Mouse (Mus musculus) liver, embryonic 12.5 days (tissue): ENCODE measurements around the gene Vdac1. TPM values are rescaled to one million over a fixed set of nuclear protein-coding genes. Genes with fewer than 3 reads are reported as not detected.

ENCODE experiments used
- ATAC-seq: fragments of 200-750 bp; cut with Nextera tagmentation; 2 replicates; pipeline ENCODE4 v1.8.0; 2017; ENCODE audit warnings: moderate number of reproducible peaks, mild to moderate bottlenecking, moderate library complexity
- H3K27ac ChIP-seq: fragments of 300-500 bp; sonication (generic); 2 replicates; pipeline ENCODE4 v1.5.1; 2016; ENCODE audit warnings: mild to moderate bottlenecking
- H3K27me3 ChIP-seq: fragments of 300-500 bp; sonication (generic); replicated peaks from 2 replicates; pipeline ENCODE4 v1.6.1; 2016; ENCODE audit warnings: mild to moderate bottlenecking, moderate library complexity
- H3K36me3 ChIP-seq: fragments of 300-500 bp; sonication (generic); 2 replicates; pipeline ENCODE4 v1.6.1; 2016; ENCODE audit warnings: mild to moderate bottlenecking, moderate library complexity
- H3K4me1 ChIP-seq: fragments of 300-500 bp; sonication (generic); 2 replicates; pipeline ENCODE4 v1.6.1; 2016
- H3K4me2 ChIP-seq: fragments of 300-500 bp; sonication (generic); 2 replicates; pipeline ENCODE4 v1.6.1; 2016; ENCODE audit warnings: mild to moderate bottlenecking, moderate library complexity
- H3K4me3 ChIP-seq: fragments of 300-500 bp; sonication (generic); 2 replicates; pipeline ENCODE4 v1.5.1; 2016; ENCODE audit warnings: mild to moderate bottlenecking, moderate library complexity
- H3K9ac ChIP-seq: fragments of 300-500 bp; sonication (generic); 2 replicates; pipeline ENCODE4 v1.6.1; 2016; ENCODE audit warnings: mild to moderate bottlenecking, moderate library complexity
- H3K9me3 ChIP-seq: fragments of 300-500 bp; sonication (generic); replicated peaks from 2 replicates; pipeline ENCODE4 v1.6.1; 2016; ENCODE audit warnings: mild to moderate bottlenecking, moderate library complexity
- WGBS: fragments of 180-500 bp; shearing (Covaris S2); methylation state at CpG from one replicate; pipeline ENCODE4 v1.1.7; 2016; ENCODE audit not compliant: insufficient replicate concordance; 5-methylcytosine and 5-hydroxymethylcytosine counted together
- polyA plus RNA-seq: library from polyadenylated mRNA; unstranded; fragments of >200 nt; fragmentation: Nextera tagmentation; extraction: Ambion mirVana; gene quantifications from 2 replicates; pipeline ENCODE4 v1.2.1, GENCODE M21; 2016

Gene Vdac1
- polyA plus RNA-seq, 1 experiment from 2014 or later = 159 TPM

- Histone ChIP-seq H3K9me3 (no peaks in the 10 kb centered on the region), H3K9ac (no peak overlapping the region), H3K4me1 (peaks cover 43% of the 10 kb centered on the region), H3K36me3 (peaks cover 45% of the 10 kb centered on the region), H3K4me2 (no peak overlapping the region), H3K27ac (no peak overlapping the region), H3K27me3 (no peaks in the 10 kb centered on the region), H3K4me3 (no peak overlapping the region)
- no peak for ATAC-seq
- WGBS = 59% methylated on average over 2 of the region's 2 CpGs
Measured at GRCm38 (mm10) chr11:52401476-52401875, 40.8 kb downstream of the Vdac1 start.

- Histone ChIP-seq H3K27me3 (no peaks in the 10 kb centered on the region), H3K9me3 (no peaks in the 10 kb centered on the region), H3K4me1 (peaks cover 35% of the 10 kb centered on the region), H3K4me2 (no peak overlapping the region), H3K36me3 (peaks cover 54% of the 10 kb centered on the region), H3K4me3 (no peak overlapping the region), H3K9ac (no peak overlapping the region), H3K27ac (no peak overlapping the region; the same call in 1 of the 2 replicates)
- no peak for ATAC-seq
- WGBS = 80% methylated on average over 1 of the region's 1 CpGs
Measured at GRCm38 (mm10) chr11:52402566-52402965, 41.9 kb downstream of the Vdac1 start.

GRCm38 (mm10) chr11:52404209-52404608, 43.5 kb downstream of the Vdac1 start:
- H3K4me3 ChIP-seq = no peak overlapping the region
- H3K4me2 ChIP-seq = no peak overlapping the region
- no peaks in the 10 kb centered on the region for H3K9me3 ChIP-seq
- no peaks in the 10 kb centered on the region for H3K27me3 ChIP-seq
- no peak for ATAC-seq
- peaks cover 63% of the 10 kb centered on the region for H3K36me3 ChIP-seq
- WGBS = 86% methylated on average over 5 of the region's 5 CpGs
- H3K4me1 ChIP-seq = peaks cover 22% of the 10 kb centered on the region
- H3K9ac ChIP-seq = no peak overlapping the region
- no peak overlapping the region for H3K27ac ChIP-seq

GRCm38 (mm10) chr11:52405196-52405688, 44.6 kb downstream of the Vdac1 start:
- Histone ChIP-seq H3K4me3 (no peak overlapping the region), H3K4me2 (no peak overlapping the region), H3K9ac (no peak overlapping the region), H3K4me1 (peaks cover 20% of the 10 kb centered on the region), H3K27me3 (no peaks in the 10 kb centered on the region), H3K9me3 (no peaks in the 10 kb centered on the region), H3K27ac (no peak overlapping the region), H3K36me3 (peaks cover 66% of the 10 kb centered on the region)
- WGBS = 74% methylated on average over 9 of the region's 9 CpGs
- ATAC-seq = no peak

GRCm38 (mm10) chr11:52409316-52409715, 48.7 kb downstream of the Vdac1 start:
- no peak for ATAC-seq
- peaks cover 50% of the 10 kb centered on the region for H3K36me3 ChIP-seq
- no peak overlapping the region for H3K9ac ChIP-seq
- WGBS = 60% methylated on average over 5 of the region's 5 CpGs
- H3K4me2 ChIP-seq = no peak overlapping the region
- no peak overlapping the region for H3K4me3 ChIP-seq
- 0 out of 2 replicates have a peak, but pooled peaks cover 6% of the 10 kb centered on the region for H3K4me1 ChIP-seq
- no peak overlapping the region for H3K27ac ChIP-seq
- no peaks in the 10 kb centered on the region for H3K27me3 ChIP-seq
- no peaks in the 10 kb centered on the region for H3K9me3 ChIP-seq

GRCm38 (mm10) chr11:52418358-52418757, 57.7 kb downstream of the Vdac1 start:
- Histone ChIP-seq H3K9ac (no peak overlapping the region), H3K9me3 (no peaks in the 10 kb centered on the region), H3K36me3 (no peaks in the 10 kb centered on the region), H3K4me1 (no peaks in the 10 kb centered on the region), H3K27ac (no peak overlapping the region), H3K4me2 (no peak overlapping the region), H3K4me3 (no peak overlapping the region), H3K27me3 (peaks cover 8% of the 10 kb centered on the region; the same call in 1 of the 2 replicates)
- WGBS = 70% methylated on average over 5 of the region's 5 CpGs
- no peak for ATAC-seq

- Histone ChIP-seq H3K9ac (no peak overlapping the region), H3K4me2 (no peak overlapping the region), H3K36me3 (no peaks in the 10 kb centered on the region), H3K4me3 (no peak overlapping the region), H3K27ac (no peak overlapping the region), H3K9me3 (no peaks in the 10 kb centered on the region), H3K27me3 (peaks cover 8% of the 10 kb centered on the region; the same call in 1 of the 2 replicates), H3K4me1 (no peaks in the 10 kb centered on the region)
- no peak for ATAC-seq
- 38% methylated on average over 5 of the region's 5 CpGs for WGBS
Measured at GRCm38 (mm10) chr11:52419246-52419645, 58.6 kb downstream of the Vdac1 start.

GRCm38 (mm10) chr11:52419861-52420260, 59.2 kb downstream of the Vdac1 start:
- Histone ChIP-seq H3K27me3 (peaks cover 8% of the 10 kb centered on the region; the same call in 1 of the 2 replicates), H3K27ac (no peak overlapping the region), H3K4me1 (no peaks in the 10 kb centered on the region), H3K9me3 (no peaks in the 10 kb centered on the region), H3K36me3 (no peaks in the 10 kb centered on the region), H3K4me2 (no peak overlapping the region), H3K9ac (no peak overlapping the region), H3K4me3 (no peak overlapping the region)
- no peak for ATAC-seq
- 73% methylated on average over 7 of the region's 7 CpGs for WGBS

- Histone ChIP-seq H3K9me3 (no peaks in the 10 kb centered on the region), H3K27ac (no peak overlapping the region), H3K9ac (no peak overlapping the region), H3K27me3 (peaks cover 8% of the 10 kb centered on the region; the same call in 1 of the 2 replicates), H3K4me1 (no peaks in the 10 kb centered on the region), H3K36me3 (no peaks in the 10 kb centered on the region), H3K4me2 (no peak overlapping the region), H3K4me3 (no peak overlapping the region)
- 69% methylated on average over 12 of the region's 12 CpGs for WGBS
- no peak for ATAC-seq
Measured at GRCm38 (mm10) chr11:52420296-52421052, 59.8 kb downstream of the Vdac1 start.

- H3K27ac ChIP-seq = no peak overlapping the region
- no peak overlapping the region for H3K4me2 ChIP-seq
- H3K27me3 ChIP-seq = peaks cover 8% of the 10 kb centered on the region; the same call in 1 of the 2 replicates
- 27% methylated on average over 12 of the region's 12 CpGs for WGBS
- H3K9me3 ChIP-seq = no peaks in the 10 kb centered on the region
- no peak overlapping the region for H3K9ac ChIP-seq
- H3K36me3 ChIP-seq = no peaks in the 10 kb centered on the region
- no peak for ATAC-seq
- no peak overlapping the region for H3K4me3 ChIP-seq
- no peaks in the 10 kb centered on the region for H3K4me1 ChIP-seq
Measured at GRCm38 (mm10) chr11:52421053-52421778, 60.6 kb downstream of the Vdac1 start.

- WGBS = 63% methylated on average over 6 of the region's 6 CpGs
- no peak for ATAC-seq
- H3K9me3 ChIP-seq = no peaks in the 10 kb centered on the region
Measured at GRCm38 (mm10) chr11:52429440-52429839, 68.8 kb downstream of the Vdac1 start.

GRCm38 (mm10) chr11:52431594-52431993, 70.9 kb downstream of the Vdac1 start:
- H3K27ac ChIP-seq = no peak overlapping the region
- H3K9me3 ChIP-seq = no peaks in the 10 kb centered on the region
- no peak overlapping the region for H3K4me2 ChIP-seq
- H3K4me3 ChIP-seq = no peak overlapping the region
- 58% methylated on average over 5 of the region's 5 CpGs for WGBS
- peaks cover 16% of the 10 kb centered on the region; the same call in 1 of the 2 replicates for H3K27me3 ChIP-seq
- H3K36me3 ChIP-seq = no peaks in the 10 kb centered on the region
- H3K9ac ChIP-seq = no peak overlapping the region
- ATAC-seq = no peak
- H3K4me1 ChIP-seq = no peaks in the 10 kb centered on the region

More at GRCm38 (mm10) chr11:52429440-52429839, 68.8 kb downstream of the Vdac1 start:
- H3K4me2 ChIP-seq = no peak overlapping the region
- no peaks in the 10 kb centered on the region for H3K4me1 ChIP-seq
- H3K27ac ChIP-seq = no peak overlapping the region
- peaks cover 10% of the 10 kb centered on the region; the same call in 1 of the 2 replicates for H3K27me3 ChIP-seq
- H3K4me3 ChIP-seq = no peak overlapping the region
- no peaks in the 10 kb centered on the region for H3K36me3 ChIP-seq
- H3K9ac ChIP-seq = no peak overlapping the region
